Mouse (Mus musculus): ENCODE data around the gene Itga7. TPM values are rescaled to one million over a fixed set of nuclear protein-coding genes. Genes with fewer than 3 reads are reported as not detected.
A peak's percentile ranks its signal among the peaks of the same experiment; 100 is the strongest.

Gene Itga7
- polyA plus RNA-seq, 1 experiment: 635 TPM

DNA sequence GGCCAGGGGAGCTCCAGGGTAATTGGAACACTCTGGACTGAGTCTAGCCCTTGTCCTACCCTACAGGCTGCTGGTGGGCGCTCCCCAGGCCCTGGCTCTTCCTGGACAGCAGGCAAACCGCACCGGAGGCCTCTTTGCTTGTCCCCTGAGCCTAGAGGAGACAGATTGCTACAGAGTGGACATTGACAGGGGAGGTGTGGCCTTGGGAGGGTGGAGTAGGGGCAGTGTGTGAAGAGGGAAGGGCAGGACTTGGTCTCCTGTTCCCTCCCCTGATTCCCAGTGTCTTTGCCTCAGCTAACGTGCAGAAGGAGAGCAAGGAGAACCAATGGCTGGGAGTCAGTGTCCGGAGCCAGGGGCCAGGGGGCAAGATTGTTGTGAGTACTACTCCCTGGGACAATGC, 5.4 kb downstream of the Itga7 start:
- TF ChIP-seq POLR2A (IDR thresholded peaks at IDR 0.05; ENCODE audit: insufficient read length, low read depth) (peak; percentile 25), E2F4 (IDR thresholded peaks at IDR 0.05; ENCODE audit: insufficient read depth) (no peak), POLR2AphosphoS2 (IDR thresholded peaks at IDR 0.05; ENCODE audit: insufficient read length, low read depth) (peak; percentile 46), TCF3 (IDR thresholded peaks at IDR 0.05; ENCODE audit: insufficient read length, low read depth) (no peak), USF1 (IDR thresholded peaks at IDR 0.05; ENCODE audit: low read depth) (no peak), CEBPB (IDR thresholded peaks at IDR 0.05; ENCODE audit: insufficient read depth, poor library complexity, severe bottlenecking) (no peak), MYOG (IDR thresholded peaks at IDR 0.05; ENCODE audit: control insufficient read depth in 1 of 3, insufficient read depth in 1 of 3, insufficient read length in 2 of 3, low read depth in 2 of 3) (no peak), MYOD1 (IDR thresholded peaks at IDR 0.05; ENCODE audit: control insufficient read depth in 1 of 3, insufficient read length in 2 of 3, low read depth in 2 of 3) (no peak), REST (IDR thresholded peaks at IDR 0.05; ENCODE audit: insufficient read depth, insufficient read length) (no peak), TCF12 (IDR thresholded peaks at IDR 0.05; ENCODE audit: insufficient read depth, poor library complexity, severe bottlenecking) (no peak), SRF (IDR thresholded peaks at IDR 0.05; ENCODE audit: control insufficient read depth, insufficient read length, low read depth) (no peak)
- Histone ChIP-seq H3K36me3 (ENCODE audit: control insufficient read depth, insufficient read depth) (peaks cover 36% of the 10 kb centered on the region), H3K4me2 (ENCODE audit: low read depth) (peak overlapping the region; percentile 98), H3ac (ENCODE audit: control insufficient read depth, insufficient read length) (no peak overlapping the region), H3K79me2 (ENCODE audit: control insufficient read depth, insufficient read depth) (peaks cover 75% of the 10 kb centered on the region), H3K4me3 (peak overlapping the region; percentile 91), H3K27me3 (ENCODE audit: control insufficient read depth, insufficient read depth, insufficient read length) (no peaks in the 10 kb centered on the region)

GRCm38 (mm10) chr10:128940475-128941061, 7.0 kb downstream of the Itga7 start:
- Histone ChIP-seq H3K79me2 (ENCODE audit: control insufficient read depth, insufficient read depth) (peaks cover 59% of the 10 kb centered on the region), H3K4me3 (no peak overlapping the region), H3K27me3 (ENCODE audit: control insufficient read depth, insufficient read depth, insufficient read length) (no peaks in the 10 kb centered on the region), H3K36me3 (ENCODE audit: control insufficient read depth, insufficient read depth) (peaks cover 52% of the 10 kb centered on the region), H3K4me2 (ENCODE audit: low read depth) (no peak overlapping the region), H3ac (ENCODE audit: control insufficient read depth, insufficient read length) (no peak overlapping the region)
- no peak for TF ChIP-seq TCF12 (IDR thresholded peaks at IDR 0.05; ENCODE audit: insufficient read depth, poor library complexity, severe bottlenecking)
- no peak for TF ChIP-seq TCF3 (IDR thresholded peaks at IDR 0.05; ENCODE audit: insufficient read length, low read depth)
- no peak for TF ChIP-seq USF1 (IDR thresholded peaks at IDR 0.05; ENCODE audit: low read depth)
- TF ChIP-seq MYOD1 (IDR thresholded peaks at IDR 0.05; ENCODE audit: control insufficient read depth in 1 of 3, insufficient read length in 2 of 3, low read depth in 2 of 3): peak in 1 of 3 experiments; percentile 69

- Histone ChIP-seq H3K36me3 (ENCODE audit: control insufficient read depth, insufficient read depth) (peaks cover 83% of the 10 kb centered on the region), H3K4me3 (no peak overlapping the region), H3K79me2 (ENCODE audit: control insufficient read depth, insufficient read depth) (peaks cover 8% of the 10 kb centered on the region), H3ac (ENCODE audit: control insufficient read depth, insufficient read length) (no peak overlapping the region), H3K4me2 (ENCODE audit: low read depth) (no peak overlapping the region), H3K27me3 (ENCODE audit: control insufficient read depth, insufficient read depth, insufficient read length) (no peaks in the 10 kb centered on the region)
- TF ChIP-seq USF1 (IDR thresholded peaks at IDR 0.05; ENCODE audit: low read depth): no peak
- TF ChIP-seq POLR2AphosphoS2 (IDR thresholded peaks at IDR 0.05; ENCODE audit: insufficient read length, low read depth): peak; percentile 31
Measured at GRCm38 (mm10) chr10:128945675-128946074, 12.1 kb downstream of the Itga7 start.

DNA sequence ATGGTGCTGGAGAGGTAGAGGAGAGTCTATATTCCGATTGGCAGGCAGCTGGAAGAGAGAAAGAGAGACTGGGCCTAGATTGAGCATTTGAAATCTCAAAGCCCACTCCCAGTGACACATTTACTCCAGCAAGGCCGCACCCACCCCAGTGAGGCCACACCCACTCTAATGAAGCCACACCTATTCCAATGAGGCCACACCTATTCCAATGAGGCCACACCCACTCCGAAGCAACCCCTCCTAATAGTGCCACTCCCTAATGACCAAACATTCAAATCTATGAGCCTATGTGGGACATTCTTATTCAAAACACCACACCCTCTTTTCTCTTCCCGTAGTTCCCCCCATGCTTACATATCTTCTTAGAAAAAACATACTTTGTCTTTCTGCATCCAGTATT, 13.9 kb downstream of the Itga7 start:
- Histone ChIP-seq H3K4me3 (no peak overlapping the region), H3K36me3 (ENCODE audit: control insufficient read depth, insufficient read depth) (peaks cover 82% of the 10 kb centered on the region), H3K79me2 (ENCODE audit: control insufficient read depth, insufficient read depth) (no peaks in the 10 kb centered on the region), H3K4me2 (ENCODE audit: low read depth) (no peak overlapping the region), H3ac (ENCODE audit: control insufficient read depth, insufficient read length) (no peak overlapping the region), H3K27me3 (ENCODE audit: control insufficient read depth, insufficient read depth, insufficient read length) (no peaks in the 10 kb centered on the region)
- no peak for TF ChIP-seq MYOG (IDR thresholded peaks at IDR 0.05; ENCODE audit: control insufficient read depth in 1 of 3, insufficient read depth in 1 of 3, insufficient read length in 2 of 3, low read depth in 2 of 3)
- TF ChIP-seq MYOD1 (IDR thresholded peaks at IDR 0.05; ENCODE audit: control insufficient read depth in 1 of 3, insufficient read length in 2 of 3, low read depth in 2 of 3): no peak
- TF ChIP-seq SRF (IDR thresholded peaks at IDR 0.05; ENCODE audit: control insufficient read depth, insufficient read length, low read depth): no peak
- TF ChIP-seq POLR2A (IDR thresholded peaks at IDR 0.05; ENCODE audit: insufficient read length, low read depth): no peak
- TF ChIP-seq USF1 (IDR thresholded peaks at IDR 0.05; ENCODE audit: low read depth): no peak
- no peak for TF ChIP-seq CEBPB (IDR thresholded peaks at IDR 0.05; ENCODE audit: insufficient read depth, poor library complexity, severe bottlenecking)

DNA sequence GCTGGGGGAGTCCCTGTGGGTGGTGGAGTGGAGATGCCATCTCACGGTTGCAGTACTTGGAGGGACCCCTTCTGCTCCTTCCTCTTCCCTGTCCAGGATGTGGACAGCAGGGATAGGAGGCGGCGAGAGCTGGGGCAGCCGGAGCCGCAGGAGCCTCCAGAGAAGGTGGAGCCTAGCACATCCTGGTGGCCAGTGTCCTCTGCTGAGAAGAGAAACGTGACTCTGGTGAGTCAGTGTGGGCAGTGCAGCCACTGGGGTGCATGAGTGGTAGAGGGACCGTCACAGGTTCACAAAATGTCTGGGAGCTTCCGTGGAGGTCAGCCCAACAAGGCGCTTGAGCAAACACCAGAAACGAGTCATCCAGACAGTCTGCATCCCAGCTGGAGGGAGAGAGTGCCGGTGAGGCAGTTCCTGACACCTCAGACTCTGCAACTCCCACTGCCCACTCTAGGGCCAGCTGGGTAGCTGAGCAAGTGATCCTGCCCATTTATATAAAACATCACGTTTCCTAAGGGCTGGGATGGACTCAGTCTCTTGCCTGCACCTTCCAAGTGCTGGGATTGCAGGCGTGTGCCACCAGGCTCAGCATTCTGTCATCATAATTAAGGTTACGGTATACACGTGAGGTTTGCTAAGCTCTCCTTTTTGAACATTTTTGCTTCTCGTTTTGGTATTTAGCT, 16.7 kb downstream of the Itga7 start:
- Histone ChIP-seq H3ac (ENCODE audit: control insufficient read depth, insufficient read length) (no peak overlapping the region), H3K36me3 (ENCODE audit: control insufficient read depth, insufficient read depth) (peaks cover 85% of the 10 kb centered on the region), H3K4me2 (ENCODE audit: low read depth) (no peak overlapping the region), H3K79me2 (ENCODE audit: control insufficient read depth, insufficient read depth) (no peaks in the 10 kb centered on the region), H3K4me3 (no peak overlapping the region), H3K27me3 (ENCODE audit: control insufficient read depth, insufficient read depth, insufficient read length) (no peaks in the 10 kb centered on the region)
- TF ChIP-seq USF1 (IDR thresholded peaks at IDR 0.05; ENCODE audit: low read depth) (no peak), TCF12 (IDR thresholded peaks at IDR 0.05; ENCODE audit: insufficient read depth, poor library complexity, severe bottlenecking) (no peak), SRF (IDR thresholded peaks at IDR 0.05; ENCODE audit: control insufficient read depth, insufficient read length, low read depth) (no peak), REST (IDR thresholded peaks at IDR 0.05; ENCODE audit: insufficient read depth, insufficient read length) (no peak), CEBPB (IDR thresholded peaks at IDR 0.05; ENCODE audit: insufficient read depth, poor library complexity, severe bottlenecking) (no peak), POLR2AphosphoS2 (IDR thresholded peaks at IDR 0.05; ENCODE audit: insufficient read length, low read depth) (peak; percentile 17)
